Mouse (Mus musculus) ovary, postnatal 36 days (tissue): Measurements from ENCODE around the gene Faah.

Experiments
- DNase-seq: peaks from one replicate; pipeline ENCODE4 v3.0.0; 2022; ENCODE audit warnings: low spot score, mixed read lengths

Gene Faah

DNA sequence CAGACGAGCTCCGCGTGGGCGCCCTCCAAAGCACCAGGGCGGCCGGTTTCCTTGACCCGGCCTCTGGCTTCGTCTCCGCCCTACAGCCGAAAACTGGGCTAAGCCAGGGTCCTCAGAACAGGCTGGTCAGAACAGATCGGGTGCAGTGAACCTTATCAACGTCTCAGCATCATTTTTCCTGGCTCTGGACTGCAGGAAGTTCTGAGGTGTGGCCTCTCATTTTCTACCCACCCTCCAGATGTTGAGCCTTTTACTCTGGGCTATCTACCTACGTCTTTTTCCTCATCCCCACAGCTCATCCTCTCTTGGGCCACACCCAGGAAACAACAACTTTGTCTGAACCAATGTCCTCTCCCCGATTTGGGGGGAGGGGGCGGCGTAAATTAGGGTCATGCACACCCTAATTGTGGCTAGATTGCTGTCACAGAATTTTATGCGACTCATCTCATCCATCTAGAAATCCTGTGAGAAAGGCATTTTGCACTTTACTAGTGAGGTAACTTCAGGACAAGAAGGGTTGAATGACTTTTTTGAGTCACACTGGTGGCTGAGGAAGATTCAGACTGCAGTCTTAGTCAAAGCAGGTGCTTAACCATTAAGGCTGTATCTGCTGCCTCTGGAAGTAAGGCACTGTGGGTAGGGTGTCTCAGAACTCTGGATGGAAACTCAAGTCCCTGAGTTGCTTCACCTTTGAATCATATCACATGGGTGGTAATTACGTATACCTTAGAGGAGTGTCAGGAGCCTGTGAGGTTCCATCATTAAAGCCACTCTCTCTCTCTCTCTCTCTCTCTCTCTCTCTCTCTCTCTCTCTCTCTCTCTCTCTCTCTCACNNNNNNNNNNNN, at the start of gene Faah:
TSS of gene Faah (minus strand) at position 25 of the 845 bp plus-strand sequence.
- DNase-seq, result no peak

DNA sequence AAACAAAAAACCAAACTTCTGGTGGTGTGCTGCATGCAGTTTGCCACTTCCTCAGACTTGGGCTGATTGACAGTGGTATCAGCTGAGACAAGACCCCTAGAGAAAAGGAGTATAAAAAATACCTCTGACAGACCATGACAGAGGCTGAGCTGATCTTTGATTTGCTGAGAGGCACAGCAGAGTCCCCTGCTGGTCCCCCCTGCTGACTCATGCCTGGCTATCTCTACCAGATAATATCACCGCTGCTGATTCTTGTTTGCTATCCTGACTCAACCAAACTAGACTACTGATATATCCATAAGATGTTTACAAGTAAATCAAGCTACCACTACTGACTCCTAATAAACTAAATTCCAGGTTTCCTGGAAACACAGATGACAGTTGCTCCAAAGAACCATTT, 46.1 kb upstream of the Faah start:
- DNase-seq, result no peak

DNA sequence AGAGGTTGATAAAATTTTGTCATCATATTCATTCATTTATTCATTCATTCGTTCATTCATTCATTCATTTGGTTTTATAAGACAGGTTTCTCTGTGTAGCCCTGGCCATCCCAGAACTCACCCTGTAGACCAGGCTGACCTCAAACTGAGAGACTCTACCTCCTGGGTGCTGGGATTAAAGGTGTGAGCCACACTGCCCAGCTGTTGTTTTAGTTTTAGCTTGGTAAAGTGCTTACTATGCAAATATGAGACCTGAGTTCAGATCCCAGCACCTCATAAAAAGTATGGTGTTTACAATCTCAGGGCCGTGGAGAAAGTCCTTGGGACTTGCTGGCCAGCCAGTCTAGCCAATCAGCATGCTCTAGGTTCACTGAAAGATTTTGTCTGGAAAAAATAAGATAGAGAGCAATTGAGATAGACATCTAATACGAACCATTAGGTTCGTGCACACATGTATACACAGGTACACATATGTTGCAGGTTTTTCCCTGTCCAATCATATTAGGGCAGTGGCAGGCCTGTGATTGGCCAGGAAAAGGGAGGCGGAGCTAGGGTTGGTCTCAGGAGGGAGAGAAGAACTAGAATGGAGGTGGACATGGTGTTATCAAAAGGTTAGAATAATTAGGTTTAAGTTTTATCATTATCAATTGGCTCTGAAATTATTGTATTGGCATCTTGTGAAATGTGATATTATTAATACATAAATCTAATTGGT, 41.4 kb upstream of the Faah start:
- no peak for DNase-seq

DNA sequence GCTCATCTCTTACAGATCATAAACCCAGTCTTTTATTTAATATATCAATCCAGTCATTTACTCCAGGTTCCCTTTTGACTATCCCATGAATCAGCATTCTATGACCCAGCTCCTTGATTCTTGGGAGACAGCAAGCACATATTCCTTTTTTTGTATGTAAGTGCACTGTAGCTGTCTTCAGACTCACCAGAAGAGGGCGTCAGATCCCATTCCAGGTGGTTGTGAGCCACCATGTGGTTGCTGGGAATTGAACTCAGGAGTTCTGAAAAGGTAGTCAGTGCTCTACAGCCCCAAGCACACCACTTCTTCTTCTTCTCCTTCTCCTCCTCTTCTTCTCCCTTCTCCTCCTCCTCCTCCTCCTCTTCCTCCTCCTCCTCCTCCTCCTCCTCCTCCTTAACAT, 39.8 kb upstream of the Faah start:
- DNase-seq, result no peak

DNA sequence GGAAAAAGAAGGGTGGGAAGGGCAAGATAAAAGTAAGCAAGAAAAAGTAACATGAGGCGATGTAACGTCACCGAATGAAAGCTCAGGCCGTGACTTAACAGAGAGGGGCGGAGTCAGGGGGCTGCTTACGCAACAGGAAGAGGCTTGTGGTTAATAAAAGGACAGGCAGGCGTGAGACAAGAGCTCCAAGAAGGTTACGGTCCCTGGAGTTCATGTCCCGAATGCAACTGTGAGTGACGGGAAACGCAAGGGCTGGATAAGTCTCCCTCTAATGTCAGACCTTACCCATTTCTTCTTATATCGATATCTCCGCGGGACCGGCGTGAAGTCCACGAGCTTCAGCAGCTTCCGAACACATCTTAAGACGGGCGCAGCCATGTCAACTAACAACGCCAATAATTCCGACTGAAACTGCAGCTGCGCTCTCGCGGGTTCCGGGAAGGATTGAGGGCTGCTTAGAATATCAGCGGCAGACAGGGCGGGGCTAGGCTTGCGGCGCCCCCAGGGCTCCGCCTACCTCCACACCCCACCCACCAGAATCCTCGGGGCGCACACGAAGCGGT, 35.8 kb upstream of the Faah start, which contains the start of gene Nsun4:
TSS of gene Nsun4 (minus strand) at position 478 of the 563 bp plus-strand sequence.
- DNase-seq, result peak; percentile 89

DNA sequence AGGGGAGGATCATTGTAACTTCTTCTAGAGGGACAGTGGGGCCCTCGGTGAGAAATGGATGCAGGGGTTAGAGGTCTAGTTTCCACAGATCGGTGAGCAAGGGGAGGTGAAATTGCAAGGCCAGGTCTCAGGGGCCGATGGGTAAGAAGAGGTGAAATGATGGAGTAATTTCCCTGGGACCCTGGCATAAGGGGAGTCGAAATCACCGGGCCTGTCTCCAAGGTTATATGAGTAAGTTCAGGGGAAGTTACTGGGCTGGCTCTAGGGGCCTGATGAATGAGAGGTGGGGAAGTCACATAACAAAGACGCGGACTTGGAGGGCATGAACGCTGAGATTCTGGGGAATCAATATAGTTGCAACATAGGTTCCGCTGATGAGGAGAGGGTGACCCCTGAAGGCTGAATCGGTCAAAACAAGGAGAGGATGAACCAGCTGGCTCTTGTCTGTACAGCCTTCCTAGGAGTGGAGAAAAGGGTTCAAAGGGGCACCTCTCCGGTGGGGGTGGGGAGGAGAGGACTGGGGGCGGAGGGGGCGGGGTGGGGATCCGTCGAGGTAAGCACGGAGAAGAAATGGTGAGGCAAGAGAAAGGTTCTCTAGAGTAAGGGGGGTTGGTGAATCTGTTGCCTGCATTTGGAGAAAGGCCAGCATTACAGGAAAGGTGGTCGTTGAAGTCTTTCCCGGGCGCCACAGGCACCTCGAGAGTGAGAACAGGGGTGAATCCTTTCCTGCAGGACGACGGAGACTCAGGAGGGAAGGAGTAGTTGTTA, 35.0 kb upstream of the Faah start:
- peak; percentile 28 for DNase-seq

DNA sequence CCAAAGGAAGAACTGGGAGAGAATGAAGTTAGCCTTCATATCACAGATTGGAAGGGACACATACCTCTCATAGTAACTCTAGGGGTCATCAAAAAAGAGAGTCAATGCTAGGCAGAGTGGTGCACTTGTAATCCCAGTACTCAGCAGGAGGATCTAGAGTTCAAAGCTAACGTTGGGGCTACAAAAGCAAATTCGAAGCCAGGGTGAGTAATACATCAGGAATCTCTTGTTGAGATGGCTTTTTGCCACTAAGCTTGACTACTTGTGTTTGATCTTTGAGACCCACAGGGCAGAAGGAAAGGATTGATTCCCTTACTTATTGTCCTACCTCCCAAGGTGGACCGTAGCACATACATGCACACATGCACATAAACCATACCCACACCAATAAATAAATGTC, 31.5 kb upstream of the Faah start:
- DNase-seq, result no peak

DNA sequence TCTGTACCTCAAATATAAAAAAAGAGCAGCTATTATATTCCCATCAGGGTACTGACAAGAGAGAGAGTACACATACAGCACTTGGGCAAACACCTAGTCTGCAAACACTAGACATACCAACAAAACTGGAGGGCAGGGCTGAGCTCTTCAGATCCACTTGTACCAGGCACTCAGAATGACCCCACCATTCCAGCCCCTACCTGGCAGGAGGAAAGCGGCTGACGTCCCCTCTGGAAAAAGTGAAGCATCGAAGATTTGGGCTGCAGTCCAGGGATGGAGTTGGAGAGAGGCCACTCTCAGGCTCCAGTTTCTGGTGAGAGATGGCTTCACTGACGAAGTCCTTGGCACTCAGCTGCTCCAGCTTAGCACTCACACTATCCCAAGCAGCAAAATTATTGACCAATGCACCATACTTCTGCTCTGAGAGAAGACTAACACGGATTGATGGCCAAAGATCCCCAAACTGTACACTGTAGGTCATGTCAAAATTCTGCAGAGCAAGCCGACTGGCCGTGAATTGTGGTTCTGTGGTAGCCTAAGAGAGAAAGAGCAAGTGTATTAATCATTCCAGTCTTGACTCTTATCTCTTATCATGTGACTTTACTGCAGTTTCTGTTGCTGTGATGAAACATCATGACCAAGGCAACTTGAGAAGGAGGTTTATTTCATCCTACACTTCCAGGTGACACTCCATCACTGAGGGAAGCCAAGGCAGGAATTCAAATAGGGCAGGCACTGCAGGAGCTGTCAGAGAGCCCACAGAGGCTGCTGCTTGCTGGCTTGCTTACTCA, 30.6 kb upstream of the Faah start:
- DNase-seq, result no peak

DNA sequence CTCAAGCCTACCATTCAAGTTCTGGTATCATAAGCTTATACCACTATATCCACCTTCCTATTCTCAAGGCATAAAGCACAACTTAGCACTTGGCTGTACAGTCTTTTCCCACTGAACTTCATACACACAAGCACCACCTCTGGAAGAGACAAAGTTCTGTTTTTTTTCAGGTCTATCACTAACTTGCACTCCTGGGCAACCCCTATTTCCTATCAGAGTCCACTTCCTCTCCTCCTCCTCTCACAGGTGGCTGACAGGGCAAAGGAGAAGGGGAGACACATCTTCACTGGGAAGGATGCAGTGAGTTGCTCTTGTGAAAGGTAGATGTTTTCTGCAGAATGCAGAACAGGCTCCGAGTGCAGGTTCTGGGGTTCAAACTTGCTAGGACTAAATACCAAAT, 30.0 kb upstream of the Faah start:
- DNase-seq, result no peak

DNA sequence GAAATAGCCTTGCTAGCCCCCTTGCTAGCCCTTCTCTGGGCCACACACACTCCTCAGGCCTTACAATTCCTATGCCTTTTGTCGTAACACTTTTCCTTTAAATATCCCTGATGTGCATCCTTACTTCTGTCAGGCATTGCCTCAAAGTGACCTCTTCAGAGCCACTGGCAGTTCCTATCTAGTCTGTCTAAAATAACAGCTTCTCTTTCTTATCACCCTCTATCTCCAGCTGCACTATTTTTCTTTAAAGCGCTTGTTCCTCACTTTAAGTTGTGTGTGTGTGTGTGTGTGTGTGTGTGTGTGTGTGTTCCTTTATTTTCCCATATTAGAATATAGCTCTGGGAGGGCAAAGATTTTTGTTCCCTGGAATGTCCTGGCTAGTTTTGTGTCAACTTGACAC, 28.9 kb upstream of the Faah start:
- DNase-seq, result no peak

DNA sequence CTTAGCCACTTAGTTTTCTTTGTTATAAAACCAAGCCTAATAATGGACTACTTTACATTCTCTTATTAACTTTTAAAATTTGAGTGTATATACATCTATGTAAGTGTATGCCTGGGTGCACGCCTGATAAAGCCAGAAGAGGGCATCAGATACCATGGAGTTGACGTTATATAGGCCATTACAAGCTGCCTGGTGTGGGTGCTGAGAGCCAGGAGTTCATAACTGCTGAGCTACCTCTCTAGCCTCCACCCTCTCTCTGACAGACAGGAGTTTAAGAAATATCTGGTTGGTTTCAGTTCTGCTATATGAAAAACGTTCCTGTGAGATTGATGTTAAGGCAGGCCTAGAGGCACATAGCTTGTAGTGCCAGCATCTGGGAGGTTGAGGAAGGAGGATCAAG, 24.5 kb upstream of the Faah start:
- DNase-seq, result no peak

DNA sequence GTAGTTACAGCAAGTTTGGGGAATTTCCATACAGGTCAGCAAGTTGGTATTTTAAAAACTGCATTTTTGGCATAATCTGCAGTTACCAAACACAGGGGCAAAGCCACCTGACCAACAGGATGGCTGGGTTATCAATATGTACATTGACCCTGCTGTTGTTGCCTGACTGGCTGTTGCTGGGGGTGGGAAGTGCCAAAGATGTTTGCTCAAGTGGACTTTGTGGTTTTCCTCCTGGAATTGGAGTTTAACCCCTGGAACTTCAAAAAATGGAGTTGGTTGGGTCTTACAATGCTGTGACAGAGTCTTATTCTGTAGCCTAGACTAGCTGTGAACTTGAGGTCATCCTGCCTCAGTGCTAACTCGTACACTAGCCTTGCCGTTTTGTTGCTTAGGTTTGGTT, 22.7 kb upstream of the Faah start:
- no peak for DNase-seq

DNA sequence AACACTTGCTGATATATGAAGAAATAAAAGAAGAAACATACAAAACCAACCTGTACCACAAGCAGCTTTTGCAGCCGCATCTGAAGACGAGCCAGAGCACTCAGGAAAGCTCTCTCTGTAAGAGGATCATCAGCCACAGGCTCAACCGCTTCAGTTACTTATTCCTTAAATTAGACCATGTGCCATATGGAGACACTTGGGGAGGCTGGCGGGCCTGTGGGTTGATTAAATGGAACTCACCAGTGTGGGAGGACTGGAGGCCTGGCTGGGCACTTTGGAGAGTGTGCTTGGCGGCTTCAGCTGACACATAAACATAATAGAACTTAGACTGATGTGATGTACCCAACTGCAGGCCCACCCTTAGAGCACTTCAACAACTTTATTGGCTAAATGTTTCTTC, 15.6 kb upstream of the Faah start:
- DNase-seq, result no peak

DNA sequence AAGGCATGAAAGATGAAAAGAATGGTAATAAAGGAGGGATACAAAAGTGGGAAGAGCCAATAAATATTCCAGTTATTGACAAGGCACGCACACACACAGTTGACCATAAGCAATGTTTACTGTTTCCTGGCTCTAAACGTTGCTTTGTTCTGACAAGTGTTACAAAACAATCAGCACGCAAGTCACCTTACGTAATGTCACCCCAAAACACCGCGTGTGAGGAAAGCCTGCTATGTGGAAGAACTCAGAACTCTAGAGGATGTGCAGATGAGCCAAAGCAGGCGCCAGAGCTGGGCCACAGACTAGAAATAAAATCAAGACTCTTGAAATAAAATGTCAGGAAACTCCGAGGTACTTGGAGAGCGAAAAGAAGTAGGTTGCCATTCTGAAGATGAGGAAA, 15.2 kb upstream of the Faah start:
- no peak for DNase-seq

DNA sequence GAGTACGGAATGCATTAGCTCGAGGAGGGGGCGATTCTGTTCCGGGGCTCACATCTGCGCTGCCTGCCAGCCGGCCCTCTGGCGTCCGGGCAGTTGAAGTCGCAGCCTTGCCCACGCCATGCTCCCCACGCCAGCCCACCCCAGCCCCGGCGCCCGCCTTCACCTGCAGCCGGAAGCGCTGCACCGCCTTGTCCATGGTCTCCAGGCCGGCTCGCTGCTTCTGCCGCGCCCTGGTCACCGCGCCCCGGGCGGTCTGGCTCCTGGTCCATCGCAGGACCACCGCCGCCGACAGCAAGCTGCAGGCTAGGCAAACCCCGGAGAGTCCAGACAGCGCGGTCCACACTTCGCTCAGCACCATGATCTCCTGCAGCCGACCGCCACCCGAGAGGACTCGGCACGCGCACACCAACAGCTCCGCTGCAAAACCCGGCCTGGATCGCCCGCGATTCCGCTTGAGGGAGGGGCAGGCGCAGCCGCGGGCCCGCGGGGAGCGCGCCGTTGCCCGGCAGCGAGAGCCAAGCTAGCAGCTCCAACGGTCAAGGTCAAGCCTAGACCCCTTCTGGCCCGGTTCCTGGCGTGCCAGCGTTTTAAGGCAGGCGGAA, 325 bp downstream of the Faah start:
- peak; percentile 83 for DNase-seq

DNA sequence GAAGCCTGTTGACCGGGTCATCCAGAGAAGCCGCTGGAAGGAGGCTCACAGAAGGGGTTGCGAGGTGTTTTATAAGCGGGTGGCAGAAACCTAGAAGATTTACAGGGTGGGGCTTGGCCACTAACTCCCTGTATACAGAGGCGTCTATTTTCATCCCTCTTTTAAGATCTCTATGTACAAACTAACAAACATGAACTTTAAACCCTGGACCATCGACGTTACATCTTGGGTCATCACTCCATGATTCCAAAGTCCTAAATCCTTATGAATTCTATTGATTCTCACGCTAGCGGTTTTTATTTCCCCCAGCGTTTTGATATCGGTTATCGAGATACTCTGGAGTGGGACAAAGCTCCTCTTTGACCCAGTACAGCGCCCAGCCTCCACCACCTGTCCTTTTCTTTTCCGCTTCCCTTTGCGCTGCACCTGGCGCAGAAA, 845 bp downstream of the Faah start:
- no peak for DNase-seq

DNA sequence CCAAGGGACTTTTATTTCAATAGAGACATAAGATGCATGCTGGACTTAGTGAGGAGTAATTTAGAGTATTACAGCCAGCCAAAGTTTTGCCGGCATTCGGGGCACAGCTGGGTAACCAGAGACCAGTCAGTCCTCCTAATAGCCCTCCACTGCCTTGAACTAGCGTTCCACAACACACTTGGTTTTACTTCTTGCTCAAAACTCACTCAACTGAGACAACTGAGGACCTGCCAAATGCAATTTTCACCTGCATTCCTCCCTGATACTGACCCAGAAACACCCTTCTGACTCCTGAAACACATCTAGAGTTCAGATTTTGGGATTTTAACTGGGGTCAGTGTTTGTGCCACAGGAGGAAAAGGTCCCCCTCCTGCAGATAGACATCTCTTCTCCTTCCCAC, 1.3 kb downstream of the Faah start:
- no peak for DNase-seq

DNA sequence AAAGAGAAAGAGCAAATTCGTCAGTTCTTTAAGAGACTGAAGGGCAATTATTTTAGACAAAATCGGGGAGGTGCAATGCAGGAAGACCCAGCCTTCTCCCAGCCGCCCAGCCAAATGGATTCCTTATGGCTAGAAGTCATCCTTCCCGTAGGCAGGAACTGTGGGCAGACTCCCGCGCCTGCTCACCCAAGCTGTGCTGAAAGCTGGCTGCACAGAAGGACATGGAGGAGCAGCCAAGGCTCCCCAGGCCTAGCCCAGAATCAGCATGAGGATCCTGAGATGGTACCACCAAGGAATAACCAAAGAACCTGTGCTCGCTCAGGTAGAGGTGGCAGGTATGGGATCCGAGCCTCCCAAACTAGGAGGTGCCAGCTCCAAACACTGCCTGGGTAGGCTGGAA, 1.7 kb downstream of the Faah start:
- DNase-seq, result no peak

DNA sequence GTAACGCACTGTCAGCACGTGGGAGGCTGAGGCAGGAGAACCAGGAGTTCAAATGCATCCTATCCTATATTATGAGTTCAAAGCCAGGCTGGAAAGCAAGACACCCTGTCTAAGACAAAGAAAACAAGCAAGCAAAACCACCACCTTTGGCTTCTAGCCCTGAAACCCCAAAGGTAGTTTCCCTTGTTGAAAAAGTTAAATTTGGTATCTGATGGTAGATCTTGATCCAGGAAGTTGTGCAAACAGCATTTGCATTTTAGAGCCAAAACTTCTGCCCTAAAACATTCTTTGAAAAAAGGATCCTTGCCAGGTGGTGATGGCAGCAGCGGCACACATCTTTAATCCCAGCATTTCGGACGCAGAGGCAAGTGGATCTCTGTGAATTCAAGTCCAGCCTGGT, 2.2 kb downstream of the Faah start:
- DNase-seq, result no peak

DNA sequence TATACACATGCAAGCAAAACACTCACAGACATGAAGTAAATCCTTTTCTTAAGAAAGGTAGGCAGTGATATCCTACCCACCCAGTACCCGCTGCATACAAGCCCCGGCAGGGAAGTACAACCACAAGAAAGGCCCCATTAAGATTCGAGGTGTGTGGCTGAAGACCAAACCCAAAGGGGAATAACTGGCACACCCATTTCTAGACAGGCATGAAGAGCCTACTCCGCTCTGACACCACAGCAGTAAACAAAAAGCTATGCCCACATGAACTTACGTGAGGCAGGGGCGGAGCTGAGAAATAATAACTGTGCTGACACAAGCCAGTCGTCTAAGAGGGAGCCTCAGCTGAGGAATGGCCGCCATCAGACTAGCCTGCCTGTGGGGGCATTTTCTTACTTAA, 7.5 kb downstream of the Faah start:
- no peak for DNase-seq

DNA sequence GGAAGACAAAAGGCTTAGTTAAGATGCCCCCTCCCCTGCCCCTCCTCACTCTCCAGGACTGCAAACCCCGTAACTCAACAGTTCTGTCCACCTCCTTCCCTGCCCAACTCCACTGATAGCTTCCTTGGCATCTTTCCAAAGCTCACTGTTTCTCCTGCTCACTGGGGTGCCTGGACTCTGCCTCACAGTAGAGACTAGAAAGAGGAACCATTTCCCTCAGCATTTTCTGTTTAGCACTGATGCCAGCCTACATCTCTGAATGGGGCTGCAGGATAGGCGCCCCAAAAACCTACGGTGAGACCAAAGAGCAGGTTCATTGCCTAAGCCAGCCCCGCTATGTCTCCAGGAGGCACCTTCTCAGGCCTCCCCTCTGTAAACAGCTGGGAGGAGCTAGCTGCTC, 16.5 kb downstream of the Faah start:
- no peak for DNase-seq
